Mouse (Mus musculus) cerebellum, adult 2 months (tissue): ENCODE data around the gene Zfp952.
A peak's percentile ranks its signal among the peaks of the same experiment; 100 is the strongest.

Source experiments
- CTCF ChIP-seq: fragments of 200-500 bp; IDR thresholded peaks from 2 replicates; pipeline ENCODE4 v1.5.1; 2011; ENCODE audit warnings: low read depth, mild to moderate bottlenecking, control low read depth, low read length, moderate library complexity, borderline replicate concordance; ENCODE audit not compliant: insufficient read depth
- POLR2A ChIP-seq: fragments of 200-500 bp; IDR thresholded peaks from 2 replicates; pipeline ENCODE4 v1.6.1; 2011; ENCODE audit warnings: low read length, control low read depth, borderline replicate concordance; ENCODE audit not compliant: insufficient read depth

DNA sequence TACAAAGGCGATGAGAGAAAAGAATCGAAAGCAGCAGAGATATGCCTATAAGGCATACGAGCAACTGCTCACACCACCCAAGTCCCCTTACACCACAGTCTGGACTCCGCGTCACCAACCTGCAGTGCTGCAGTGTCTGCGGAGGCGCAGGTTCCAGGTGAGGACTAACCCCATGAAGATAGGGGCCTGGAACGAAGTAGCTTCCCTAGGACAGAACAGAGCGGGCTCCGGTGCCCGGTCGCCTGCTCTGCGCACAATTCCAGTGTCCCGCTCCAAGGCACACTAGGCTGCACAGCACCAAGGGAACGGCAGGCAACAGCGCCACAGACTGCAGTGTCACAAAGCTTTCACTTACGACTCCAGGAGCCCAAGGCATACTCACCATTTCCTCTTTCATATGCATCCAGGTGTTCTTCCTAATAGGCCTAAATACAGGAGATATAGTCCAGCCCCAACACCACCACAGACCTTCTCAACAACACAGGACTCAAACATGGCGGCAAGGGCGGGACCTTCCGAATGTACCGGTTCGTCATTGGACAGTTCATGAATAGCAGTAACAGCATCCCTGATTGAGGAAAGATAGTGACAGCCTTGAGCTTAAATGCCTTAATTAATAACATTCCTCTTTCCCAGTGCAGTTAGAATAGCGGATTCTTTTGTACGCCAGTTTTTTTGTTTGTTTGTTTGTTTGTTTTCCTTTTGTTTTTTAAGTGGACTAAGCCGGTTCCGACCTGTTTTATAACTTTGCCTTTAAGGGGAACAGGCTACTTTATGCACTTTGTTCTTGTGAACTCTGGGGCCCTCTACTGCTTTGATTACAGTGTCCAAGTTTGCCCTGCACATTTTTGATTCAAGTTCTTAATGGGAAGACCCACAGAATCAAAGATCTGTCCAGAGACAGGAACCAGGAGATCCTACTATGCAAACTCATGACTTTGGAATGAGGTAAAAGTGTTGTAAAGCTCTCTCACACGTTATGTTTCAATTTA, 40.3 kb downstream of the Zfp952 start, which contains the start of gene Zfp763:
- TF ChIP-seq POLR2A (peak; percentile 68; the same call in 1 of the 2 replicates), CTCF (no peak)
